Mouse (Mus musculus) cerebellum, adult 2 months (tissue): Measurements from ENCODE around the gene Epha7.

Source experiments
- CTCF ChIP-seq: fragments of 200-500 bp; IDR thresholded peaks from 2 replicates; pipeline ENCODE4 v1.5.1; 2011; ENCODE audit warnings: low read depth, mild to moderate bottlenecking, control low read depth, low read length, moderate library complexity, borderline replicate concordance; ENCODE audit not compliant: insufficient read depth
- POLR2A ChIP-seq: fragments of 200-500 bp; IDR thresholded peaks from 2 replicates; pipeline ENCODE4 v1.6.1; 2011; ENCODE audit warnings: low read length, control low read depth, borderline replicate concordance; ENCODE audit not compliant: insufficient read depth

DNA sequence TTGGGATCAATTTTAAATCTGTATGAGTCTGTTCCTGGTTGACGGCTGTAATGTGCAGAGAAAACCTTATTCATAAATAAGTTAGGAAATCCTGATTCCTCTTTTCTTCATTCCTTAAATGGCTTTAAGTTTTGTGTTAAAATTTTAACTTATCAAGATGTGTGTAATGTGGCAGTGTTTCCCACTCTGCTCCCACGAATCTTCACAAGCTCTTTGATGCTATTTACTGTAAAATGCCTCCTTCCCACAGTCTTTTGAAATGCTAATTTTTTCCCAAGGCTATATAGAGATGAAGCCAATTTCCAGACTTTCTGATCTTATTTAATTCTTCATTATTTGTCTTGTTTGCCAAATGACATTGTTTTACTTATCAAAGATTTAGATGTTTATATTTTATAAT, 100.7 kb downstream of the Epha7 start:
- TF ChIP-seq CTCF (no peak), POLR2A (no peak)
